Mouse (Mus musculus) stomach, embryonic 14.5 days (tissue): ENCODE measurements around the gene Slc8a1. TPM values are rescaled to one million over a fixed set of nuclear protein-coding genes. Genes with fewer than 3 reads are reported as not detected.

Experiments
- ATAC-seq: fragments of 200-750 bp; cut with Nextera tagmentation; 2 replicates; pipeline ENCODE4 v1.8.0; 2017; ENCODE audit warnings: low read depth, moderate TSS enrichment; ENCODE audit not compliant: insufficient number of reproducible peaks, insufficient read depth, low FRiP score
- H3K27ac ChIP-seq: fragments of 300-500 bp; sonication (generic); 2 replicates; pipeline ENCODE4 v1.5.1; 2014; ENCODE audit warnings: mild to moderate bottlenecking, low read length, moderate library complexity, mixed read lengths
- H3K27me3 ChIP-seq: fragments of 300-500 bp; sonication (generic); 2 replicates; pipeline ENCODE4 v1.6.1; 2014; ENCODE audit warnings: low read length, control low read depth, mixed read lengths; ENCODE audit not compliant: control insufficient read depth, insufficient read depth
- H3K36me3 ChIP-seq: fragments of 300-500 bp; sonication (generic); 2 replicates; pipeline ENCODE4 v1.6.1; 2014; ENCODE audit warnings: mild to moderate bottlenecking, control low read depth, low read length, moderate library complexity, mixed read lengths; ENCODE audit not compliant: control insufficient read depth, insufficient read depth
- H3K4me1 ChIP-seq: fragments of 300-500 bp; sonication (generic); 2 replicates; pipeline ENCODE4 v1.6.1; 2014; ENCODE audit warnings: low read length, control low read depth, mixed read lengths; ENCODE audit not compliant: control insufficient read depth, insufficient read depth
- H3K4me2 ChIP-seq: fragments of 300-500 bp; sonication (generic); replicated peaks from 2 replicates; pipeline ENCODE4 v1.6.1; 2014; ENCODE audit warnings: low read depth, low read length, control low read depth
- H3K4me3 ChIP-seq: fragments of 300-500 bp; sonication (generic); 2 replicates; pipeline ENCODE4 v1.5.1; 2014; ENCODE audit warnings: low read depth, low read length, control low read depth
- H3K9ac ChIP-seq: fragments of 300-500 bp; sonication (generic); replicated peaks from 2 replicates; pipeline ENCODE4 v1.6.1; 2014; ENCODE audit warnings: low read depth, mild to moderate bottlenecking, control low read depth, low read length, moderate library complexity, mixed read lengths
- H3K9me3 ChIP-seq: fragments of 300-500 bp; sonication (generic); 2 replicates; pipeline ENCODE4 v1.6.1; 2016; ENCODE audit warnings: low read depth, low read length, control low read depth; ENCODE audit not compliant: control insufficient read depth
- WGBS: fragments of 180-500 bp; shearing (Covaris S2); extraction: QIAGEN DNeasy Blood & Tissue Kit; methylation state at CpG from one replicate; pipeline ENCODE4 v1.1.7; 2014; 5-methylcytosine and 5-hydroxymethylcytosine counted together
- polyA plus RNA-seq: library from polyadenylated mRNA; unstranded; fragments of >200 nt; fragmentation: Nextera tagmentation; extraction: Ambion mirVana; gene quantifications from 2 replicates; pipeline ENCODE4 v1.2.1, GENCODE M21; 2014

Gene Slc8a1
- polyA plus RNA-seq, 1 experiment from 2014 or later, result 24.5 TPM

- Histone ChIP-seq H3K4me2 (no peak overlapping the region), H3K4me3 (no peak overlapping the region), H3K27ac (no peak overlapping the region), H3K9me3 (no peaks in the 10 kb centered on the region), H3K9ac (no peak overlapping the region), H3K36me3 (no peaks in the 10 kb centered on the region), H3K27me3 (no peaks in the 10 kb centered on the region), H3K4me1 (no peaks in the 10 kb centered on the region)
- WGBS, result 92% methylated on average over 4 of the region's 4 CpGs
- no peak for ATAC-seq
Observed at GRCm38 (mm10) chr17:81383461-81383860, 354.7 kb downstream of the Slc8a1 start.

DNA sequence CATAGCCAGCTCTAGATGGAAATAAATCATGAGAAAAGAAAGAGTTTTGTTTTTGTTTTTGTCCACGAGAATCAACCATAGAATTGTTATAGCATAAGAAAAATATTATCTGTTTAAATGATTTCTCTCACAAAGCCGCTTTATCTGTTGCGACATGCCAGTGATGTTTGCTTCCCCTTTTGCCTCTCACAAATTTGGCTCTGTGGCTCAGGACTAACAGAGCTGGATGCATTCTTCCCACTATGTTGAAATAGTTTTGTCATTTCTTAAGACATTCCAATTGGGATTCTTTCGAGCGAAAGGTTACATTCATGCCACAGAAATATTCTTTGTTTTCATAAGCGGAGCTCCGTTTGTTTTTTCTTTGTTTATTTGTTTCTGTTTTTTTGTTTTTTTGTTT lies 359.7 kb downstream of the Slc8a1 start:
- Histone ChIP-seq H3K4me2 (no peak overlapping the region), H3K9ac (no peak overlapping the region), H3K4me1 (no peaks in the 10 kb centered on the region), H3K27ac (no peak overlapping the region), H3K36me3 (no peaks in the 10 kb centered on the region), H3K4me3 (no peak overlapping the region), H3K9me3 (no peaks in the 10 kb centered on the region), H3K27me3 (no peaks in the 10 kb centered on the region)
- ATAC-seq, result no peak
- 79% methylated on average over 7 of the region's 7 CpGs for WGBS

GRCm38 (mm10) chr17:81377757-81378299 lies 360.3 kb downstream of the Slc8a1 start:
- no peaks in the 10 kb centered on the region for H3K36me3 ChIP-seq
- 63% methylated on average over 5 of the region's 5 CpGs for WGBS
- no peaks in the 10 kb centered on the region for H3K4me1 ChIP-seq
- H3K4me2 ChIP-seq, result no peak overlapping the region
- no peaks in the 10 kb centered on the region for H3K27me3 ChIP-seq
- no peaks in the 10 kb centered on the region for H3K9me3 ChIP-seq
- H3K9ac ChIP-seq, result no peak overlapping the region
- H3K4me3 ChIP-seq, result no peak overlapping the region
- H3K27ac ChIP-seq, result no peak overlapping the region
- ATAC-seq, result no peak

DNA sequence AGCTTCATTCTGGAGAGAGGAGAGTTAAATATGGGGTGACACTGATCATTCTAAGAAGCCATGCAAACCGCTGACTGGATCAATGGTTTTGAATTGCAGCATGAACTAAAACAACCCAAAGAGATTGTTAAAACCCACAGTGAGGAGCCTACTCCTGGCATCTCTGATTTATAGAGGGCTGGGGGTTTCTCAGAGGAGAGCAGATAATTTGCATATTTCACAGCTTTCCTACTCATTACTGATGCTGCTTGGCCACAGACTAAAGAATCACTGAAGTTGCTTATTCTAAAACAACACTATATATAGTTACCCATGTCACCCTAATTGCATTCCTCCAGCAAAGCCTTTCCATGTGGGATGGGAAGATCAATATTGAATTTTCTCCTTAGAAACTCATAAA lies 361.0 kb downstream of the Slc8a1 start:
- no peak for ATAC-seq
- 58% methylated on average over 1 of the region's 1 CpGs for WGBS
- no peaks in the 10 kb centered on the region for H3K27me3 ChIP-seq
- H3K9me3 ChIP-seq, result no peaks in the 10 kb centered on the region
- H3K27ac ChIP-seq, result no peak overlapping the region
- H3K36me3 ChIP-seq, result no peaks in the 10 kb centered on the region
- H3K4me2 ChIP-seq, result no peak overlapping the region
- H3K9ac ChIP-seq, result no peak overlapping the region
- H3K4me1 ChIP-seq, result no peaks in the 10 kb centered on the region
- no peak overlapping the region for H3K4me3 ChIP-seq

DNA sequence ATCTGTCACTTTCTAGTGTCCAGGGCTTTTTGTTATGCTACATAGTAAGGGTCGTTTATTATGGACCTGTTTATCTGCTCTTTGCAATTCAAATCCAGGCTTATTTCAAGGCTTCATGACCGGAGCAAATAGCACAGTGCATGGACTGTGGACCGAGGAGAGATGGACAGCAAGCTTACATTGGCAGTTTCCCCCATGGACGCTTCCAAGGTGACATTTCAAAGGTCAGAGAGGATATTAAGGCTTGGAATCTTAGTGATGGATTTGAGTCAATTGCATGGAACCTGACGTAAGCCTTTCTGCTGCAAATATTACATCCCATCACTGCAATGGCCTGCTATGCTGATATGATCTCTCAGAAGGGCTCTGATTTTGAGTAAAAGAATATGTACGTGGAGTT lies 362.3 kb downstream of the Slc8a1 start:
- H3K9ac ChIP-seq, result no peak overlapping the region
- no peak overlapping the region for H3K4me2 ChIP-seq
- no peak overlapping the region for H3K27ac ChIP-seq
- H3K4me1 ChIP-seq, result no peaks in the 10 kb centered on the region
- no peaks in the 10 kb centered on the region for H3K36me3 ChIP-seq
- no peaks in the 10 kb centered on the region for H3K27me3 ChIP-seq
- WGBS, result 84% methylated on average over 6 of the region's 6 CpGs
- no peak for ATAC-seq
- H3K9me3 ChIP-seq, result no peaks in the 10 kb centered on the region
- H3K4me3 ChIP-seq, result no peak overlapping the region

DNA sequence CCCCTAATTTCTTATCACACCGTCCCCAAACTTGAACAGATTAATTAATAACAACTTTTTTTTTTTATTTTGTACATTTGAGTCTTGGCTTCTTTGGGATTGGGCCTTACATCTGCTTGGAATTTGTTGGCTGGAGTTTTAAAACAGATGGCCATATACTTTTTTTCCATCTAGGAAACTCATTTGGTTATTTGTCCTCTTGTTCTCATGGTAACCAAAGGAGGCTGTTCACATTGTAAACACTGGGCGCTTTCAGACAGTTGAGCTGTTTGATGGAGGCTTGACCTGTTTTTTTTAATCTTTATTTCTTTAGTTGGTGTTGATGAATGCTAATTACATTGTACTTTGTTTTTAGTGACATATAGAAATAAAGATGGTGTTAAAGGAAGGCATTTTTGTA lies 369.1 kb downstream of the Slc8a1 start:
- Histone ChIP-seq H3K4me1 (no peaks in the 10 kb centered on the region), H3K9ac (no peak overlapping the region), H3K4me3 (no peak overlapping the region), H3K27ac (no peak overlapping the region), H3K9me3 (no peaks in the 10 kb centered on the region), H3K36me3 (no peaks in the 10 kb centered on the region), H3K4me2 (no peak overlapping the region), H3K27me3 (no peaks in the 10 kb centered on the region)
- ATAC-seq, result no peak
- WGBS, result 67% methylated on average over 2 of the region's 2 CpGs

GRCm38 (mm10) chr17:81368503-81368902 lies 369.7 kb downstream of the Slc8a1 start:
- Histone ChIP-seq H3K27me3 (no peaks in the 10 kb centered on the region), H3K9me3 (no peaks in the 10 kb centered on the region), H3K9ac (no peak overlapping the region), H3K4me3 (no peak overlapping the region), H3K4me1 (no peaks in the 10 kb centered on the region), H3K36me3 (no peaks in the 10 kb centered on the region), H3K27ac (no peak overlapping the region), H3K4me2 (no peak overlapping the region)
- 82% methylated on average over 2 of the region's 2 CpGs for WGBS
- no peak for ATAC-seq

GRCm38 (mm10) chr17:81363368-81363767 lies 374.8 kb downstream of the Slc8a1 start:
- Histone ChIP-seq H3K27ac (no peak overlapping the region), H3K9ac (no peak overlapping the region), H3K4me1 (no peaks in the 10 kb centered on the region), H3K4me3 (no peak overlapping the region), H3K36me3 (no peaks in the 10 kb centered on the region), H3K9me3 (no peaks in the 10 kb centered on the region), H3K4me2 (no peak overlapping the region), H3K27me3 (no peaks in the 10 kb centered on the region)
- no peak for ATAC-seq
- 86% methylated on average over 2 of the region's 2 CpGs for WGBS

- Histone ChIP-seq H3K9ac (no peak overlapping the region), H3K4me2 (no peak overlapping the region), H3K27me3 (no peaks in the 10 kb centered on the region), H3K4me1 (no peaks in the 10 kb centered on the region), H3K4me3 (no peak overlapping the region), H3K36me3 (no peaks in the 10 kb centered on the region), H3K27ac (no peak overlapping the region), H3K9me3 (no peaks in the 10 kb centered on the region; the same call in 1 of the 2 replicates)
- ATAC-seq, result no peak
- 74% methylated on average over 2 of the region's 2 CpGs for WGBS
Observed at GRCm38 (mm10) chr17:81360571-81360970, 377.6 kb downstream of the Slc8a1 start.
